ENCODE assay signal across 23 mouse cellular contexts in the genomic region with DNA sequence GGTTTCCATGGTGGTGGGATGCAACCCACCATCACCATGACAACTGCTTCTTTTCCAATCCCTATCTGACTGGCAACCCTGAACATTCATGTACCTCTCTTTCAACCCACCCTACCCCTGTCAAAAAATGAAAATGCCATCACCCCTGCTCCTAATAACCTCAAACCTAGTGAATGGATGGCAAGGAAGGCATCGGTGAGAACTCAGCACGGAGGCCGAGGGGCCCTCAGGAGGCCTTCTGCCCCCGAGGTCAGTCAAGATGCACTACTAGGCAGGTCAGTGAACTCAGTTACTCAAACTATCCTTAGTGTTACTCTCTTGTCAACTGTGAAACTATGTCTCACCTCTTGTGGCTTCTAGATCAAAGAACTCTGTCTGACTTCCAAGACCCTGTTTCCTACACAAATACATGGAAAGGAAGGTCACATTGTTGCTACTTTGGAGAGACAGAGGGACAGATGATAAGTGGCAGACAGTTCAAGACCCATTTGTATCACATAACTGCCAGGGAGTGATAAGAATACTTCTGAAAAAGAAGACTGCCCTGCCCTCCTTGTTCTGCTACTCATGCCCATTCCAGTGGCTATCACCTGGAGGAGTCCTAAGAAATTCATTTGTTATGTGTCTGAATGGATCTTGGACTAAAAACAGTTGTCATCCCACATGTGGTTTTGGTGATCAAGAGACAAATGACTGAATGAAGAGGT.
DNase-seq lines count a peak whose midpoint lies in the region; ATAC-seq and TF ChIP-seq lines count a peak whose summit lies in the region.
"Had no signal": no experiment of that assay in that cellular context is flagged by ENCODE, and none has a peak within 500 bp of the region (broad histone marks: within the 10 kb centered on the region; RNA-seq: fewer than 3 reads in every experiment).

No protein-coding gene starts in this region.

- H3K4me2 ChIP-seq in forebrain, postnatal 0 days (ENCODE audit: low read depth), result no peak overlapping the region
- no peak overlapping the region for H3K4me2 ChIP-seq in forebrain, embryonic 11.5 days (ENCODE audit: low read depth, low read length, severe bottlenecking)
- H3K4me2 ChIP-seq in liver, embryonic 13.5 days, result no peak overlapping the region
- no peak overlapping the region for H3K4me2 ChIP-seq in liver, postnatal 0 days (ENCODE audit: low read depth, low read length)
- no peak overlapping the region for H3K4me2 ChIP-seq in midbrain, embryonic 16.5 days (ENCODE audit: low read length)
- H3K4me2 ChIP-seq: embryonic facial prominence, embryonic 15.5 days; forebrain, embryonic 13.5 days; heart, embryonic 13.5 days; hindbrain, embryonic 12.5 days had no signal

- H3K9ac ChIP-seq in forebrain, postnatal 0 days, result no peak overlapping the region
- H3K9ac ChIP-seq in forebrain, embryonic 11.5 days (ENCODE audit: low read length), result no peak overlapping the region
- no peak overlapping the region; the same call in 1 of the 2 replicates for H3K9ac ChIP-seq in liver, embryonic 13.5 days
- no peak overlapping the region for H3K9ac ChIP-seq in liver, postnatal 0 days (replicated peaks)
- no peak overlapping the region for H3K9ac ChIP-seq in midbrain, embryonic 16.5 days (ENCODE audit: low read depth, low read length)
- H3K9ac ChIP-seq: embryonic facial prominence, embryonic 15.5 days; forebrain, embryonic 13.5 days; heart, embryonic 13.5 days; hindbrain, embryonic 12.5 days had no signal

- no peak for TF ChIP-seq CTCF in forebrain, postnatal 0 days (IDR thresholded peaks at IDR 0.05; ENCODE audit: low read depth)
- no peak for TF ChIP-seq CTCF in bone marrow, adult 2 months (IDR thresholded peaks at IDR 0.05; ENCODE audit: control insufficient read depth, insufficient read depth, low read length)
- no peak for TF ChIP-seq CTCF in liver, postnatal 0 days (IDR thresholded peaks at IDR 0.05; ENCODE audit: low read depth)

- H3K4me1 ChIP-seq in forebrain, postnatal 0 days (ENCODE audit: insufficient read depth), result no peaks in the 10 kb centered on the region
- 0 out of 2 replicates have a peak, but pooled peaks cover 3% of the 10 kb centered on the region for H3K4me1 ChIP-seq in forebrain, embryonic 11.5 days (replicated peaks; ENCODE audit: control insufficient read depth, insufficient read depth, low read length)
- no peaks in the 10 kb centered on the region; the same call in 1 of the 2 replicates for H3K4me1 ChIP-seq in bone marrow, adult 2 months (ENCODE audit: control insufficient read depth, insufficient read depth, low read length)
- H3K4me1 ChIP-seq in liver, embryonic 13.5 days (replicated peaks), result peaks cover 14% of the 10 kb centered on the region
- H3K4me1 ChIP-seq in liver, postnatal 0 days (ENCODE audit: insufficient read depth), result no peaks in the 10 kb centered on the region
- peaks cover 31% of the 10 kb centered on the region for H3K4me1 ChIP-seq in midbrain, embryonic 16.5 days (ENCODE audit: control insufficient read depth, insufficient read depth, low read length)

- no peak overlapping the region for H3K27ac ChIP-seq in forebrain, postnatal 0 days (ENCODE audit: low read depth, low read length)
- H3K27ac ChIP-seq in forebrain, embryonic 11.5 days (ENCODE audit: low read depth, low read length), result no peak overlapping the region
- H3K27ac ChIP-seq in bone marrow, adult 2 months (ENCODE audit: control insufficient read depth, insufficient read depth, low read depth, low read length, poor library complexity), result peak overlapping the region; percentile 33; the same call in 1 of the 2 replicates
- peak overlapping the region; percentile 39 for H3K27ac ChIP-seq in liver, embryonic 13.5 days
- H3K27ac ChIP-seq in liver, postnatal 0 days (ENCODE audit: low read depth), result no peak overlapping the region
- no peak overlapping the region for H3K27ac ChIP-seq in midbrain, embryonic 16.5 days (ENCODE audit: low read length)
- H3K27ac ChIP-seq: embryonic facial prominence, embryonic 15.5 days; forebrain, embryonic 13.5 days; gastrocnemius, adult 2 months; heart, embryonic 13.5 days; hindbrain, embryonic 12.5 days had no signal

- H3K27me3 ChIP-seq in forebrain, postnatal 0 days (ENCODE audit: insufficient read depth, low read length), result no peaks in the 10 kb centered on the region
- no peaks in the 10 kb centered on the region for H3K27me3 ChIP-seq in forebrain, embryonic 11.5 days (ENCODE audit: control insufficient read depth, insufficient read depth, low read length)
- H3K27me3 ChIP-seq in liver, embryonic 13.5 days, result no peaks in the 10 kb centered on the region
- H3K27me3 ChIP-seq in liver, postnatal 0 days (ENCODE audit: insufficient read depth, low read length), result no peaks in the 10 kb centered on the region
- no peaks in the 10 kb centered on the region for H3K27me3 ChIP-seq in midbrain, embryonic 16.5 days (ENCODE audit: control insufficient read depth, insufficient read depth, low read depth, low read length)
- H3K27me3 ChIP-seq: embryonic facial prominence, embryonic 15.5 days; forebrain, embryonic 13.5 days; heart, embryonic 13.5 days; hindbrain, embryonic 12.5 days had no signal

- no peak overlapping the region for H3K4me3 ChIP-seq in forebrain, postnatal 0 days (ENCODE audit: low read depth, low read length)
- no peak overlapping the region for H3K4me3 ChIP-seq in forebrain, embryonic 11.5 days (ENCODE audit: low read depth, low read length)
- H3K4me3 ChIP-seq in bone marrow, adult 2 months (replicated peaks; ENCODE audit: control insufficient read depth, low read depth, low read length), result no peak overlapping the region
- no peak overlapping the region for H3K4me3 ChIP-seq in liver, embryonic 13.5 days (replicated peaks)
- H3K4me3 ChIP-seq in liver, postnatal 0 days (ENCODE audit: low read depth, low read length), result no peak overlapping the region
- H3K4me3 ChIP-seq in midbrain, embryonic 16.5 days (ENCODE audit: low read depth, low read length), result no peak overlapping the region
- H3K4me3 ChIP-seq: embryonic facial prominence, embryonic 15.5 days; forebrain, embryonic 13.5 days; gastrocnemius, adult 2 months; heart, embryonic 13.5 days; hindbrain, embryonic 12.5 days had no signal

- 95% methylated on average over 4 of the region's 4 CpGs for WGBS in forebrain, postnatal 0 days
- 96% methylated on average over 4 of the region's 4 CpGs for WGBS in forebrain, embryonic 11.5 days
- WGBS in bone marrow, adult 2 months, result 85% methylated on average over 4 of the region's 4 CpGs
- WGBS in liver, embryonic 13.5 days (ENCODE audit: insufficient replicate concordance), result 63% methylated on average over 4 of the region's 4 CpGs
- 78% methylated on average over 4 of the region's 4 CpGs for WGBS in liver, postnatal 0 days (ENCODE audit: insufficient replicate concordance)
- 93% methylated on average over 4 of the region's 4 CpGs for WGBS in midbrain, embryonic 16.5 days

- DNase-seq in forebrain, postnatal 0 days, result no peak
- DNase-seq in forebrain, embryonic 11.5 days (ENCODE audit: low spot score), result no peak
- no peak for DNase-seq in liver, embryonic 13.5 days
- DNase-seq in liver, postnatal 0 days, result no peak
- no peak for DNase-seq in c-Kit-positive CD71-positive TER-119-positive erythroid progenitor cells, embryonic 14.5 days (ENCODE audit: low spot score)
- DNase-seq in layer of hippocampus, adult 11-12 months (ENCODE audit: low spot score), result no peak
- DNase-seq: adrenal gland, postnatal 10 days; B cell, adult 2 months; cerebellum, adult 18-20 months; cerebellum, adult 9-11 months; cerebellum, postnatal 36 days; gastrocnemius, adult 2 months; gastrocnemius, postnatal 25 days; heart, postnatal 4 days had no signal

- TF ChIP-seq EP300 in liver, postnatal 0 days (IDR thresholded peaks at IDR 0.05; ENCODE audit: low read depth), result peak; percentile 52; the same call in 1 of the 2 replicates

- peak; percentile 42; the same call in 1 of the 2 replicates for ATAC-seq in forebrain, postnatal 0 days
- no peak for ATAC-seq in forebrain, embryonic 11.5 days (replicated peaks; ENCODE audit: low FRiP score)
- ATAC-seq in liver, embryonic 13.5 days (ENCODE audit: low read depth), result peak; percentile 80
- ATAC-seq in liver, postnatal 0 days, result no peak
- no peak for ATAC-seq in midbrain, embryonic 16.5 days
- ATAC-seq: CD4-positive, CD25-positive, alpha-beta regulatory T cell, adult 4 months; forebrain, embryonic 13.5 days; hindbrain, embryonic 16.5 days had no signal

- H3K36me3 ChIP-seq in forebrain, postnatal 0 days (ENCODE audit: insufficient read depth), result no peaks in the 10 kb centered on the region
- no peaks in the 10 kb centered on the region for H3K36me3 ChIP-seq in forebrain, embryonic 11.5 days (ENCODE audit: control insufficient read depth, insufficient read depth, low read length)
- no peaks in the 10 kb centered on the region for H3K36me3 ChIP-seq in liver, embryonic 13.5 days
- H3K36me3 ChIP-seq in liver, postnatal 0 days (replicated peaks; ENCODE audit: insufficient read depth, low read length), result no peaks in the 10 kb centered on the region
- no peaks in the 10 kb centered on the region; the same call in 1 of the 2 replicates for H3K36me3 ChIP-seq in midbrain, embryonic 16.5 days (ENCODE audit: control insufficient read depth, insufficient read depth, low read length)
- H3K36me3 ChIP-seq: embryonic facial prominence, embryonic 15.5 days; G1E; heart, embryonic 13.5 days; hindbrain, embryonic 12.5 days had no signal

- no peak for TF ChIP-seq POLR2A in bone marrow, adult 2 months (IDR thresholded peaks at IDR 0.05; ENCODE audit: borderline replicate concordance, control insufficient read depth, low read depth, low read length)

- H3K9me3 ChIP-seq in forebrain, postnatal 0 days (ENCODE audit: low read length), result no peaks in the 10 kb centered on the region
- no peaks in the 10 kb centered on the region for H3K9me3 ChIP-seq in forebrain, embryonic 11.5 days (ENCODE audit: control insufficient read depth, low read length)
- no peaks in the 10 kb centered on the region for H3K9me3 ChIP-seq in liver, embryonic 13.5 days (replicated peaks)
- H3K9me3 ChIP-seq in liver, postnatal 0 days (ENCODE audit: low read length), result no peaks in the 10 kb centered on the region
- H3K9me3 ChIP-seq in midbrain, embryonic 16.5 days (replicated peaks; ENCODE audit: control insufficient read depth, low read length, poor library complexity, severe bottlenecking), result no peaks in the 10 kb centered on the region
- H3K9me3 ChIP-seq: embryonic facial prominence, embryonic 15.5 days; forebrain, embryonic 13.5 days; heart, embryonic 13.5 days; hindbrain, embryonic 12.5 days had no signal

Comparison
In these comparisons a context has a peak if more than half of its experiments do, and no peak if none do; other contexts are left out.
1. ATAC-seq: peak in forebrain, postnatal 0 days (single experiment) and liver, embryonic 13.5 days (single experiment); none in forebrain, embryonic 11.5 days (single experiment), liver, postnatal 0 days (single experiment) and midbrain, embryonic 16.5 days (single experiment).
2. H3K27ac ChIP-seq: peak in bone marrow, adult 2 months (single experiment) and liver, embryonic 13.5 days (single experiment); none in forebrain, postnatal 0 days (single experiment), forebrain, embryonic 11.5 days (single experiment), liver, postnatal 0 days (single experiment) and midbrain, embryonic 16.5 days (single experiment).